Mouse (Mus musculus): ENCODE data around the gene Zic1. TPM values are rescaled to one million over a fixed set of nuclear protein-coding genes. Genes with fewer than 3 reads are reported as not detected.

The Zic1 gene
- polyA plus RNA-seq, 1 experiment: 9.9 TPM

GRCm38 (mm10) chr9:91404905-91405752 is 39.5 kb upstream of the Zic1 start:
- no peak overlapping the region for H3K4me3 ChIP-seq (ENCODE audit: insufficient read depth, poor library complexity, severe bottlenecking)
- no peaks in the 10 kb centered on the region for H3K79me3 ChIP-seq (ENCODE audit: low read depth)
- peaks cover 7% of the 10 kb centered on the region for H3K27me3 ChIP-seq (ENCODE audit: control insufficient read depth, insufficient read depth, insufficient read length)
- no peak overlapping the region for H3ac ChIP-seq (ENCODE audit: control insufficient read depth, insufficient read length, low read depth)
- H3K79me2 ChIP-seq (ENCODE audit: control insufficient read depth, insufficient read depth): no peaks in the 10 kb centered on the region
- no peaks in the 10 kb centered on the region for H3K36me3 ChIP-seq (ENCODE audit: control insufficient read depth, insufficient read depth)
- TF ChIP-seq CEBPB (IDR thresholded peaks at IDR 0.05; ENCODE audit: low read depth) (no peak), MYOD1 (IDR thresholded peaks at IDR 0.05; ENCODE audit: control insufficient read depth, insufficient read length, low read depth) (no peak), MYOG (IDR thresholded peaks at IDR 0.05; ENCODE audit: control insufficient read depth, extremely low read depth, insufficient read length) (no peak), CTCF (IDR thresholded peaks at IDR 0.05; ENCODE audit: control insufficient read depth, insufficient read depth, insufficient read length) (no peak), FOSL1 (IDR thresholded peaks at IDR 0.05; ENCODE audit: insufficient read depth, low read length, poor library complexity, severe bottlenecking) (no peak), MAX (IDR thresholded peaks at IDR 0.05) (no peak), USF1 (IDR thresholded peaks at IDR 0.05; ENCODE audit: low read depth) (no peak)

DNA sequence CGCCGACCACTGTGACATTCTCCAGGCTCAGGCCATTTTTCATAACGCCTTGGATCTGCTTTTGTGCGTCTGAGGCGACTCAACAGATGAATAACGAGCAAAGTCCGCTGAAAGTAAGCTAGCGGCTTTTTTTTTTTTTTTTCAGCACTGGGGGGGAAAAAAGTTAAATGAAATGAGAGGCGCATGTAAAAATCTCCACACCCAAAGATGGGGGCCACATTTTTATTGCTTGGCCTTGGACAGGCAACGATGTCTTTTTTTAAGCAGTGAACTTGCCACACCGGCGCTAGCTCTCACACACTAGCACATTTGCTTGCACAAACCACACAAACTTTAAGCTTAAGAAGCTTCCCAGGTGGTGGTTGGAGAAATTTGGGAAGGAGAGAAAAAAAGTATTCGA is 38.6 kb upstream of the Zic1 start:
- Histone ChIP-seq H3K79me2 (ENCODE audit: control insufficient read depth, insufficient read depth) (no peaks in the 10 kb centered on the region), H3K4me3 (ENCODE audit: insufficient read depth, poor library complexity, severe bottlenecking) (no peak overlapping the region), H3K79me3 (ENCODE audit: low read depth) (no peaks in the 10 kb centered on the region), H3K36me3 (ENCODE audit: control insufficient read depth, insufficient read depth) (no peaks in the 10 kb centered on the region), H3K27me3 (ENCODE audit: control insufficient read depth, insufficient read depth, insufficient read length) (peaks cover 7% of the 10 kb centered on the region), H3ac (ENCODE audit: control insufficient read depth, insufficient read length, low read depth) (no peak overlapping the region)
- TF ChIP-seq MYOG (IDR thresholded peaks at IDR 0.05; ENCODE audit: control insufficient read depth, extremely low read depth, insufficient read length): no peak
- TF ChIP-seq CEBPB (IDR thresholded peaks at IDR 0.05; ENCODE audit: low read depth): no peak
- TF ChIP-seq FOSL1 (IDR thresholded peaks at IDR 0.05; ENCODE audit: insufficient read depth, low read length, poor library complexity, severe bottlenecking): no peak
- TF ChIP-seq MYOD1 (IDR thresholded peaks at IDR 0.05; ENCODE audit: control insufficient read depth, insufficient read length, low read depth): no peak
- TF ChIP-seq USF1 (IDR thresholded peaks at IDR 0.05; ENCODE audit: low read depth): no peak
- no peak for TF ChIP-seq CTCF (IDR thresholded peaks at IDR 0.05; ENCODE audit: control insufficient read depth, insufficient read depth, insufficient read length)
- TF ChIP-seq MAX (IDR thresholded peaks at IDR 0.05): no peak

DNA sequence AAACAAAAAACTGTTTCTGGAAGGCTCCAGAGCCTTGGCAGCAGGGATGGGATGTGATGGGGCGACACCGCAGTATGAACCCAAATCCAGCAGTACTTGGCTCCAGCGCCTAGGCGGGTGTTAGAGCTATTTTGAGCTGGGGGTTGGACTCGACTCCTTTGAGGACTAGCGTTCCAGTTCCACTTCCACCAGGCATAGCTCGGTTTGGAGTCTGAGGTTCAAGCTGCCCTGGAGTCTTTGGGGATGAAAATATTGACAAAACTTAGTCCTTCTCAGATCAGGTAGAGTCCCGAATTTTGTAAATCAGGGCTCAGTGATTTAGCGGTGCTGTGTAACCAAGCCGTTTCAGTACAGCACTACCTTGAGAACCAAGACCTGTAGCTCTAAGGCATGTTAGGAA is 35.9 kb upstream of the Zic1 start:
- Histone ChIP-seq H3K79me3 (ENCODE audit: low read depth) (no peaks in the 10 kb centered on the region), H3K79me2 (ENCODE audit: control insufficient read depth, insufficient read depth) (no peaks in the 10 kb centered on the region), H3K36me3 (ENCODE audit: control insufficient read depth, insufficient read depth) (no peaks in the 10 kb centered on the region), H3K27me3 (ENCODE audit: control insufficient read depth, insufficient read depth, insufficient read length) (peaks cover 7% of the 10 kb centered on the region), H3K4me3 (ENCODE audit: insufficient read depth, poor library complexity, severe bottlenecking) (no peak overlapping the region), H3ac (ENCODE audit: control insufficient read depth, insufficient read length, low read depth) (no peak overlapping the region)
- TF ChIP-seq CEBPB (IDR thresholded peaks at IDR 0.05; ENCODE audit: low read depth) (no peak), MYOG (IDR thresholded peaks at IDR 0.05; ENCODE audit: control insufficient read depth, extremely low read depth, insufficient read length) (no peak), MAX (IDR thresholded peaks at IDR 0.05) (no peak), USF1 (IDR thresholded peaks at IDR 0.05; ENCODE audit: low read depth) (no peak), CTCF (IDR thresholded peaks at IDR 0.05; ENCODE audit: control insufficient read depth, insufficient read depth, insufficient read length) (no peak), MYOD1 (IDR thresholded peaks at IDR 0.05; ENCODE audit: control insufficient read depth, insufficient read length, low read depth) (no peak), FOSL1 (IDR thresholded peaks at IDR 0.05; ENCODE audit: insufficient read depth, low read length, poor library complexity, severe bottlenecking) (no peak)

DNA sequence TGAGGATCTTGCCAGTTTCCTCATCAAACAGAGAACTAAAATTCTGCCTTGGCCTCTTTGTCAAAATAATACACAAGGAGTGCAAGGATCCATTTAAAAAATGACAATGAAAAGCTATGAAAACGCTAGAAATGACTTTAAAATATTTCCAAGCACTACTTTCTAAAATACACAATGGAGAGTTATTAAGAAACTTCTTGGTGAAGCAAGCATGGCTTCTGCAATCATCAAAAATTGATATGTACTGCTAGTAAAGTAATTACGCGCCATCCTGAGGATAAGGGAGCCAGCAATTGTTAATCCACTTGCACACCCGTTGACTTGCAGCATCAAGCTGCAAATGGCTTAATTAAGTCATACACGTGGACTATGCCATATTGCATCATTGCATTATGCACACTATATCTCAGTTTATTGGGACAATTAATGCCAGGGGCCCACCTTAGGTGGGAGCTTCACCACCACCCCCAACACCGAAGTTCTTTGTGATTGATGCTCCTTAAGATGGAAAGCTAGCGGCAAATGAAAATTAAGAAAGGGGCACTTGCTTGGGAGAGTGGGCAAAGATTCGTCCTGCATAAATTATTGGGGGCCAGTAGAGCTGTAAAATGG is 35.0 kb upstream of the Zic1 start:
- peaks cover 5% of the 10 kb centered on the region for H3K27me3 ChIP-seq (ENCODE audit: control insufficient read depth, insufficient read depth, insufficient read length)
- no peak overlapping the region for H3ac ChIP-seq (ENCODE audit: control insufficient read depth, insufficient read length, low read depth)
- no peaks in the 10 kb centered on the region for H3K79me3 ChIP-seq (ENCODE audit: low read depth)
- H3K36me3 ChIP-seq (ENCODE audit: control insufficient read depth, insufficient read depth): no peaks in the 10 kb centered on the region
- H3K79me2 ChIP-seq (ENCODE audit: control insufficient read depth, insufficient read depth): no peaks in the 10 kb centered on the region
- no peak for TF ChIP-seq MYOG (IDR thresholded peaks at IDR 0.05; ENCODE audit: control insufficient read depth, extremely low read depth, insufficient read length)
- TF ChIP-seq MYOD1 (IDR thresholded peaks at IDR 0.05; ENCODE audit: control insufficient read depth, insufficient read length, low read depth): no peak
- TF ChIP-seq CEBPB (IDR thresholded peaks at IDR 0.05; ENCODE audit: low read depth): no peak
- TF ChIP-seq FOSL1 (IDR thresholded peaks at IDR 0.05; ENCODE audit: insufficient read depth, low read length, poor library complexity, severe bottlenecking): no peak
- no peak for TF ChIP-seq MAX (IDR thresholded peaks at IDR 0.05)
- TF ChIP-seq CTCF (IDR thresholded peaks at IDR 0.05; ENCODE audit: control insufficient read depth, insufficient read depth, insufficient read length): no peak
- TF ChIP-seq USF1 (IDR thresholded peaks at IDR 0.05; ENCODE audit: low read depth): no peak
- H3K4me3 ChIP-seq (ENCODE audit: insufficient read depth, poor library complexity, severe bottlenecking): no peak overlapping the region

DNA sequence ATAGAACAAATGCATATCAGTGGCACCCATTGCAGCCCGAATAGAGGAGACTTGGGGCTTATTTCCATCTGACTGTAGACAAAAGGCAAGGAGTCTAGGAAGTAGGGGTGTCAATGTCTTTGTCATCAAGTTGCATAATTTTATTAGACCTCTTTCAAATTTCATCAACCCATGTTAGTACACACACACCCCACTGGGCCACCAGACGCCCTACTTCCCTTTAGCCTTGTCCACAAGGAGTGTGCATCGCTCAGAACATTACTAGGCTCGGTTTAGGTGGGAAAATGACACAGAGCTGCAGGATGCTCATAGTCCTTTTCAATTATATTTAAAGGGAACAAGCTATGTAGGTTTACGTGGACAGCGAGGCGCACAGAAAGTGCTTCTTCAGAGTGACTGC is 34.4 kb upstream of the Zic1 start:
- Histone ChIP-seq H3K36me3 (ENCODE audit: control insufficient read depth, insufficient read depth) (no peaks in the 10 kb centered on the region), H3K79me2 (ENCODE audit: control insufficient read depth, insufficient read depth) (no peaks in the 10 kb centered on the region), H3K4me3 (ENCODE audit: insufficient read depth, poor library complexity, severe bottlenecking) (no peak overlapping the region), H3K27me3 (ENCODE audit: control insufficient read depth, insufficient read depth, insufficient read length) (peaks cover 5% of the 10 kb centered on the region), H3ac (ENCODE audit: control insufficient read depth, insufficient read length, low read depth) (no peak overlapping the region), H3K79me3 (ENCODE audit: low read depth) (no peaks in the 10 kb centered on the region)
- TF ChIP-seq MYOD1 (IDR thresholded peaks at IDR 0.05; ENCODE audit: control insufficient read depth, insufficient read length, low read depth) (no peak), MAX (IDR thresholded peaks at IDR 0.05) (no peak), USF1 (IDR thresholded peaks at IDR 0.05; ENCODE audit: low read depth) (no peak), CTCF (IDR thresholded peaks at IDR 0.05; ENCODE audit: control insufficient read depth, insufficient read depth, insufficient read length) (no peak), MYOG (IDR thresholded peaks at IDR 0.05; ENCODE audit: control insufficient read depth, extremely low read depth, insufficient read length) (no peak), CEBPB (IDR thresholded peaks at IDR 0.05; ENCODE audit: low read depth) (no peak)

Data from C2C12 (cell line).